18 mouse cellular contexts compared by ENCODE assay signal in genomic region chr13:63930525-63930924, GRCm38 (mm10).
DNase-seq lines count a peak whose midpoint lies in the region; ATAC-seq lines count a peak whose summit lies in the region.
"Had no signal": no experiment of that assay in that cellular context is flagged by ENCODE, and none has a peak within 500 bp of the region (broad histone marks: within the 10 kb centered on the region; RNA-seq: fewer than 3 reads in every experiment).

No protein-coding gene starts in this region.

- ATAC-seq in forebrain, embryonic 14.5 days = 0 out of 2 replicates have a peak, but pooled peaks have one; percentile 29
- ATAC-seq in forebrain, embryonic 15.5 days (replicated peaks) = no peak
- ATAC-seq in lung, embryonic 15.5 days (ENCODE audit: borderline replicate concordance, extremely low read depth, low FRiP score, low TSS enrichment) = no peak
- ATAC-seq in hindbrain, embryonic 16.5 days = peak; percentile 45
- peak; percentile 68 for ATAC-seq in stomach, embryonic 15.5 days (ENCODE audit: insufficient read depth, low FRiP score, low read depth)
- no peak for ATAC-seq in monocyte, adult 5-6 weeks (replicated peaks; ENCODE audit: insufficient number of reproducible peaks, low FRiP score, low TSS enrichment, poor library complexity, severe bottlenecking)
- ATAC-seq: forebrain, embryonic 16.5 days had no signal

- H3K4me2 ChIP-seq in forebrain, embryonic 14.5 days (ENCODE audit: low read length) = no peak overlapping the region
- H3K4me2 ChIP-seq in forebrain, embryonic 15.5 days (replicated peaks) = no peak overlapping the region
- no peak overlapping the region for H3K4me2 ChIP-seq in lung, embryonic 15.5 days
- H3K4me2 ChIP-seq in hindbrain, embryonic 16.5 days (ENCODE audit: low read length) = no peak overlapping the region
- H3K4me2 ChIP-seq in stomach, embryonic 15.5 days = 0 out of 2 replicates have a peak overlapping the region, but pooled peaks have one; percentile 4
- H3K4me2 ChIP-seq: heart, embryonic 13.5 days; liver, embryonic 11.5 days had no signal

- H3K4me3 ChIP-seq in forebrain, embryonic 14.5 days (ENCODE audit: low read depth, low read length) = no peak overlapping the region
- H3K4me3 ChIP-seq in forebrain, embryonic 15.5 days = no peak overlapping the region
- no peak overlapping the region for H3K4me3 ChIP-seq in lung, embryonic 15.5 days
- H3K4me3 ChIP-seq in hindbrain, embryonic 16.5 days (ENCODE audit: low read length) = no peak overlapping the region
- no peak overlapping the region for H3K4me3 ChIP-seq in stomach, embryonic 15.5 days (replicated peaks)
- H3K4me3 ChIP-seq: heart, embryonic 13.5 days; megakaryocyte, embryonic 14.5 days; myocyte had no signal

- WGBS in forebrain, embryonic 14.5 days = 76% methylated on average over 10 of the region's 10 CpGs
- WGBS in forebrain, embryonic 15.5 days = 76% methylated on average over 10 of the region's 10 CpGs
- 56% methylated on average over 10 of the region's 10 CpGs for WGBS in lung, embryonic 15.5 days
- WGBS in hindbrain, embryonic 16.5 days = 54% methylated on average over 10 of the region's 10 CpGs
- WGBS in stomach, embryonic 15.5 days = 68% methylated on average over 10 of the region's 10 CpGs

- H3K27me3 ChIP-seq in forebrain, embryonic 14.5 days (replicated peaks; ENCODE audit: control insufficient read depth, insufficient read depth, low read length) = no peaks in the 10 kb centered on the region
- H3K27me3 ChIP-seq in forebrain, embryonic 15.5 days = no peaks in the 10 kb centered on the region
- no peaks in the 10 kb centered on the region for H3K27me3 ChIP-seq in lung, embryonic 15.5 days
- no peaks in the 10 kb centered on the region for H3K27me3 ChIP-seq in hindbrain, embryonic 16.5 days (replicated peaks; ENCODE audit: control insufficient read depth, insufficient read depth, low read length)
- H3K27me3 ChIP-seq in stomach, embryonic 15.5 days (replicated peaks) = no peaks in the 10 kb centered on the region
- H3K27me3 ChIP-seq: CH12.LX; heart, embryonic 13.5 days had no signal

- intact Hi-C loops in left cerebral cortex, postnatal 4 days (cut with DNase I) = no loop called here

- DNase-seq in forebrain, embryonic 14.5 days (ENCODE audit: low spot score) = no peak
- DNase-seq in lung, postnatal 36 days = no peak
- no peak for DNase-seq in left cerebral cortex, postnatal 4 days
- DNase-seq: adrenal gland, postnatal 14 days; heart, postnatal 4 days; kidney, adult 9 months; thymus, postnatal 36 days had no signal

- H3K36me3 ChIP-seq in forebrain, embryonic 14.5 days (ENCODE audit: control insufficient read depth, insufficient read depth, low read length) = no peaks in the 10 kb centered on the region
- H3K36me3 ChIP-seq in forebrain, embryonic 15.5 days = no peaks in the 10 kb centered on the region
- H3K36me3 ChIP-seq in lung, embryonic 15.5 days = no peaks in the 10 kb centered on the region
- H3K36me3 ChIP-seq in hindbrain, embryonic 16.5 days (ENCODE audit: control insufficient read depth, insufficient read depth, low read length) = no peaks in the 10 kb centered on the region
- H3K36me3 ChIP-seq in stomach, embryonic 15.5 days = no peaks in the 10 kb centered on the region
- H3K36me3 ChIP-seq: heart, embryonic 13.5 days had no signal

- H3K4me1 ChIP-seq in forebrain, embryonic 14.5 days (ENCODE audit: control insufficient read depth, insufficient read depth, low read length) = no peaks in the 10 kb centered on the region
- H3K4me1 ChIP-seq in forebrain, embryonic 15.5 days = peaks cover 12% of the 10 kb centered on the region; the same call in 1 of the 2 replicates
- H3K4me1 ChIP-seq in lung, embryonic 15.5 days = peaks cover 39% of the 10 kb centered on the region
- H3K4me1 ChIP-seq in hindbrain, embryonic 16.5 days (ENCODE audit: control insufficient read depth, insufficient read depth, low read depth, low read length) = no peaks in the 10 kb centered on the region; the same call in 1 of the 2 replicates
- H3K4me1 ChIP-seq in stomach, embryonic 15.5 days = peaks cover 12% of the 10 kb centered on the region; the same call in 1 of the 2 replicates
- H3K4me1 ChIP-seq: megakaryocyte, embryonic 14.5 days had no signal

- no peak overlapping the region for H3K9ac ChIP-seq in forebrain, embryonic 14.5 days (ENCODE audit: low read length)
- no peak overlapping the region for H3K9ac ChIP-seq in forebrain, embryonic 15.5 days (replicated peaks)
- H3K9ac ChIP-seq in lung, embryonic 15.5 days = no peak overlapping the region
- H3K9ac ChIP-seq in hindbrain, embryonic 16.5 days (ENCODE audit: low read depth, low read length) = no peak overlapping the region
- no peak overlapping the region for H3K9ac ChIP-seq in stomach, embryonic 15.5 days
- H3K9ac ChIP-seq: heart, embryonic 13.5 days had no signal

- no peak overlapping the region for H3K27ac ChIP-seq in forebrain, embryonic 14.5 days (ENCODE audit: low read depth, low read length)
- H3K27ac ChIP-seq in forebrain, embryonic 15.5 days (replicated peaks) = no peak overlapping the region
- peak overlapping the region; percentile 73; the same call in 1 of the 2 replicates for H3K27ac ChIP-seq in lung, embryonic 15.5 days
- H3K27ac ChIP-seq in hindbrain, embryonic 16.5 days (ENCODE audit: low read depth, low read length) = no peak overlapping the region
- H3K27ac ChIP-seq in stomach, embryonic 15.5 days = peak overlapping the region; percentile 54; the same call in 1 of the 2 replicates
- H3K27ac ChIP-seq: heart, embryonic 13.5 days had no signal

- no peaks in the 10 kb centered on the region for H3K9me3 ChIP-seq in forebrain, embryonic 14.5 days (replicated peaks; ENCODE audit: control insufficient read depth, low read length)
- no peaks in the 10 kb centered on the region for H3K9me3 ChIP-seq in forebrain, embryonic 15.5 days
- no peaks in the 10 kb centered on the region for H3K9me3 ChIP-seq in lung, embryonic 15.5 days
- H3K9me3 ChIP-seq in hindbrain, embryonic 16.5 days (ENCODE audit: control insufficient read depth, low read length) = no peaks in the 10 kb centered on the region
- no peaks in the 10 kb centered on the region for H3K9me3 ChIP-seq in stomach, embryonic 15.5 days
- H3K9me3 ChIP-seq: heart, embryonic 13.5 days had no signal

Comparison
In these comparisons a context has a peak if more than half of its experiments do, and no peak if none do; other contexts are left out.
1. ATAC-seq: peak in forebrain, embryonic 14.5 days (single experiment), hindbrain, embryonic 16.5 days (single experiment) and stomach, embryonic 15.5 days (single experiment); none in forebrain, embryonic 15.5 days (single experiment), lung, embryonic 15.5 days (single experiment) and monocyte, adult 5-6 weeks (single experiment).
2. H3K27ac ChIP-seq: peak in lung, embryonic 15.5 days (single experiment) and stomach, embryonic 15.5 days (single experiment); none in forebrain, embryonic 14.5 days (single experiment), forebrain, embryonic 15.5 days (single experiment) and hindbrain, embryonic 16.5 days (single experiment).